Mouse (Mus musculus) cerebral cortex, adult 2 months (tissue): Measurements from ENCODE around the gene Ngf.

ENCODE experiments used
- WGBS: fragments of 180-500 bp; shearing (Covaris S2); methylation state at CpG from one replicate; pipeline ENCODE4 v1.1.7; 2018; 5-methylcytosine and 5-hydroxymethylcytosine counted together

Ngf gene

DNA sequence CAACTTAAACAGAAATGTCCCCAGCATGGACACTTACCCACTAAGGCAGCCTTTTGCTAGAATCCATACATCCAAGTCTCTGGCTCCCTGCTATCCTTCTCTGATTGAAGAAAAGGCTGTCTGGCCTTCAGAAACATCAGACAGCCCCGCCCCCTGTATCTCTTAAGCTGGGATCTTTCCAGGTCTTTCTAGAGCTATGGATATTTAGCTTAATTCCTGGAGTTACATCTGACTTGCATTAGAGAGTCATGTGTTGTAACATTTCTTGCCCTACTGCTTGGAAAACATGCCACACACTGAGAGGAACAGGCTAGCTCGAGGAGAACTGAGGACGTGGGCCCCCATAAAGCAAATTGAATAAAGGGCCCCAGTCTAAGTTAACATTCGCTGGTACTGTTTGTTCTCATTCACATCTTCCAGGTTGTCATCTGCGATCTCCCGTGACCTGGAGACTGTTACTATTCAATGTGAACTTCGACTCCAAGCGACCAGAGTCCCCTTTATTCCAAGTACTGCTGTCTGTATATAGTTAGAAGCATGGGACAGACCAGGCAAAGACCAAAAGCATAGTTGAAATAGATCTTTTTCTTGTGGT is 38.0 kb downstream of the Ngf start:
- WGBS = 92% methylated on average over 8 of the region's 8 CpGs

DNA sequence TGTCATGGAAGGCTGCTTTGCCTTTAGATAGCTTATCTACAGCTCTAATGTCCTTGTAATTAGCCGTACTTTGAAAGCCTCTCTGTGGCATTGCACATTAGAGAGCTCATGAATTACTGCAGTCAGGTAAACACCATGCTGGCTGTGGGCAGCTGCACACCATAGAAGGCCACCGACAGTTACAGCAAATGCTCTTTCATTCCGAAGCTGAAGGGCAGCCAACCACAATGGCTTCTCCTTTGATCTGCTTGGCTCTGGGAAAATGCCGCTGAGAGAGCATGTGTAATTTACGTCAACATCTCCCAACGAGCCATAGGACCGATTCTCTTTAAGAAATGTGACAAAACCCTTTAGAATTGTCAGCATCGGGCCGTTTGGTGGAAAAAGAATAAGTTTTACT is 38.7 kb downstream of the Ngf start:
- 58% methylated on average over 9 of the region's 9 CpGs for WGBS

DNA sequence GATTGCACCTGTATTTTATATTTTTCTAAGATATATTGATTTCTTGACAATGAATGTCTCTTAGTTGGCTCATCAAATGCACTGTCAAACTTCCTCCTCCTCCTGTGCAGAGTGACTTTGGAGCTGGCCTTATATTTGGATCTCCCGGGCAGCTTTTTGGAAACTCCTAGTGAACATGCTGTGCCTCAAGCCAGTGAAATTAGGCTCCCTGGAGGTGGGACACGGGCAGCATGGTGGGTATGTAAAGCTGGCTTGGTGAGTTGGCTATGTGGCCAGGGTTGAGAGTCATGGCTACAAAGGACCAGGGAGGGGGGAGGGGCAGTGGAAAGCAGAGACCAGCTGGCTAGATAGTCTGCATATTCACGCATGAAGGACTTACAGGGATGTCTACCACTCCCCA is 39.9 kb downstream of the Ngf start:
- 76% methylated on average over 3 of the region's 3 CpGs for WGBS

DNA sequence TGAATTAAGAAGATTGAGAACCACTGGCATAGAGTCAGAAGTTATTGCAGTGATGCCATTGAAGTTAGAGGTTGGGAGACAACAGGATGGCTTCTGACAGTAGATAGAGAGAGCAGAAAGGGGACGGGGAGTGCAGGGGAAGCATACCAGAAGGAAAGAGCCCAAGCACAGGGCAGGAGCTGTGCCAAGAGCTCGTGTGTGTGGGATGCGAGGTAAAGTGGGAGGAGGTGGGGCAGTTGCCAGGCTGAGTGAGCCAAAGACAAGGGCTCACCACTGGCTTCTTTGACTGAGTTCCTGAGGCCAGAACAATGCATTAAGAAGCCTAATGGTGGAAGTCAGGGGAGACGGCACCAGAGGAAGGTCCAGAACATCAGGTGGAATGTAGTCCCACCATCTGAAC is 47.2 kb downstream of the Ngf start:
- WGBS = 53% methylated on average over 4 of the region's 4 CpGs

DNA sequence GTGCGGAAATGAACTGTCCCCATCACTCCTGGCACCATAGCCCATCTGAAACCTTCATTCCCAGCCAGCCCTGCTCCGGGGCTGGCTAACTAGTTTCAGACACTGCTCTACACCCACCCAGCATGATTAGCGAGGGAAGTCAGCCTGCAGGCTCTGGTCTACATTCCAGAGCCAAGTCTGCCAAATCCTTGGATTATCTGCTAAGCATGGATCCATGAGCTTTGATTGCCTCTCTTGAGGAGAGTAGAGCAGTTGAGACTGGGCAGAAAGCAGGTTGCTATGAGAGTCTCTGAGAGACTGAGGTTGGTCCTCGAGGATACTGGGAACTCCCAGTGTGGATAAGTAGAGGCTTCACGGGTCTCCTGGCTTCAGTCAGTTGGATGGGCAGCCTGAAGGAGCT is 51.3 kb downstream of the Ngf start:
- 72% methylated on average over 5 of the region's 5 CpGs for WGBS

DNA sequence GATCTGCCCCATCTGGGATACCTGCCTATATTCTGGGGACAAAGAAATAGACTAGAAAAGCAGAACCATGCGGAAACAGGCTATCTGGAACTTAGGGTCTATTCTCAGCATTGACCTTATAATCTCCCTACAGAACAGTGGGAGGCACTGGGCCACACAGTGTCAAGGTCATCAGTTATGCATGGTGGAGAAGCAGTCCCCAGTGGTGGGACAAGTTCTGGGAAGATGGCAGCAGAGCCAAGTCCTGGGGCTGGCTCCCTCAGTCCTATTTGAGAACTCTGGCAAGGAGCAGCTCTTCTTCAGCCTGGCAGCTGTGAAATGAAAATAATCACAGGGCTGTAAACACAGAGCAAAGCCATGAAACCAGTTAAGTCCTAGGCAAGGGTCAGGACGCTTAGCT is 54.0 kb downstream of the Ngf start:
- 91% methylated on average over 2 of the region's 2 CpGs for WGBS

DNA sequence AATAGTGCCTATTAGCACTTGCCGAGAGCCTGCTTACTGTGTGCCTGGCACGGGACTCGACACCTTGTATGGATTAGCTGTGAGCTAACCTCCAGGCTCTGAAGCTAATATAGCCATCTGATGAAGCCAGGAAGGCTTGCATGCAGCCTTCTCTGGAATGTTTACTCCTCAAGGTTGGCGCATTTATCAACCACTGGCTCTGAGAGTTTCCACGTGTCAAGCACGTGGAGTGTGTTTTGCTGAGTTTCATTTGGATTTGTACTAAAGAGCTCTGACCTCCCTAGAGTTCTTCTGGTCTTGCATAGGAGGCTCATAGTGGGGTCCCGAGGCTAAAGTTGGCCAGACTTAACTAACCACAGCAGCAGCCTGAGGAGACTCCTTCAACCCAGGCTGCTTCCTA is 55.2 kb downstream of the Ngf start:
- 91% methylated on average over 7 of the region's 7 CpGs for WGBS

DNA sequence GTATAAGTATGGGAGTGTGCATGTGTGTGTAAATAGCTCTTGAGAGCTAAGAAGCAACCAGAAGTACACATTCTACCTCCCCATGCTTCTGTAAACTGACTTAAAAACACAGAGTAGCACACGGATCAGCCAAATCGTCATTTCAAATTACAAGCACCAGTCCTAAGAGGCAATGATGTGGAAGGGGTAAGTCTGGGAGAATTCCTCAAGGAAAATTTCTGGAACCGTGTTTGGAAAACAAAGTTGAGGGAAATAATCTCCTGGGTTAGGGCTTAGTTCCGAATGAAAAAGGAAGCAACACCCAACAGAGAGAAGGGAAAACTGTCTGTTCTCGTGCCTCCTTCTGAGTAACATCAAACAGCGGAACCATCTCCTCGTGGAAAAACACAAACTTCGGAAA is 56.1 kb downstream of the Ngf start:
- WGBS = 70% methylated on average over 8 of the region's 8 CpGs

DNA sequence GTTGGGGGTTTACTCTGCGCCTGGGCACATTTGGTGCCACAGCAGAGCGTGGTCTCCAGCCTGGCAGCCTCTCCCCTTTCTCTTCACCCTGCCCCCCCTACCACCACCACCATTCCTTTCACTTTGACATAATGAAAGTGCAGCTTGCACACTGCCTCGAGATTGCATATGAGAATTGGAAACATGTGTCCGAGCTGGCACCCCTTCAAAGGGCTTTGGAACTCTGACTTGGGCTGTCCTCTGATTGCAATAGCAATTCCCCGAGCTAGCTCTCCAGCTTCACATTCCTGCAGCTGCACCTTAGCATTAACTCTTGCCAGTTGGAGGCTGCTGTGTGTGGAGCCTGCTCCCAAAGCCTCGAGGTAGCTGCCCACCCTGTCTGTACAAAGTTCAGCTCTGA is 56.8 kb downstream of the Ngf start:
- WGBS = 51% methylated on average over 6 of the region's 6 CpGs

DNA sequence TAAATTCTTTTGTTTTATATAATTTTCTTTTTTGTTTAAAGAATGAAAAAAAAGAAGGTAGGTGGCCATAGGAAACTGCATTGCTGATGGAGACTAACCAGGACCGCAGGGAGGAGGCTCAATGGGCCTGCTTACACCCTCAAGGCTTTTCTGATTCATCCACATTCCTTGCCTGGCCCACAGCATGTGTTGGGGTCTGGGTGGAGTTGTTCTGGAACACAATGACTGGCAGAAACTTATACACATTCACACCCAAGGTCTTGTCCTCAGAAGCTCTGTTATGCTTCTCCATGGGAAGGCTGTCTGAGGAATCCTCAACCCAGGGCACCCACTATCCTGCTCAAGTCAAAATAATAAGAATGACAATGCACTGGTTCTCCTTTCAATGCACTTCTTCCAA is 65.0 kb downstream of the Ngf start:
- WGBS = 92% methylated on average over 1 of the region's 1 CpGs

DNA sequence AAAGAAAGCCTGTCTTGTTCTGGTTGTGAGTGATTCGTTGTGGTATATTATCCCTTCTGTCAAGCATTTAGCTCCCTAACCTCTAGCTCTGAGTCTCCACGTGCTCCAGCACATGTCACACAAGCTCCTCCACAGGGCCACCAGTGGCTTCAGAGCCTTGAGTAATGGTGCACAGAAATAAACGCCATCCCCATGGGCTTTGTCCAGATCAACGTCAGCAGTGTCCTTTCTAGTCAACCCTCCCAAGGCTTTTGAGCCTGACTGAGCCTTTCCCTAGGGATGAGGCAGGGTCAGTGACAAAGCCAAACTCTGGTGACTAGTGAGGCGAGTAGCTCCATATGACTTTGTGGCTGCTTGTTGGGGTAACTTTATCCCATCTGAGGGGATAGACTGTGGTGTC is 73.9 kb downstream of the Ngf start:
- 81% methylated on average over 5 of the region's 5 CpGs for WGBS

DNA sequence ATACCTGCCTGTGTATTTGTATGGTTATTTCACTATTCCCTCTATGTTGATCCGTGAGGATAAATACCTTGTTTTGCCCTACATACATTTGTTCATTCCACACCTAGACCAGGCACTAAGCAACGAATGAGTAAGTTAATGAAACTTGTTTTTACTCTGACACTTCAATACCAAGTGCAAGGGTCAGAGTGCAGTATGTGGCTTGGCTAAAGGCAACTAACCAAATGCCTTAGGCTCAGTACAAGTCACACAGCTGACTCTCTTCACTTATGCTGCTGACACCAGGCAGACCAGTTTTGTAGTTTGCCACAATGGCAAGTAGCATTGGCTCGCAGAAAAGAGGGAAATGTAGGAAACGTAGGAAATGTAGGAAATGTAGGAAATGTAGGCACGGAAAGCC is 77.8 kb downstream of the Ngf start:
- 90% methylated on average over 5 of the region's 5 CpGs for WGBS

DNA sequence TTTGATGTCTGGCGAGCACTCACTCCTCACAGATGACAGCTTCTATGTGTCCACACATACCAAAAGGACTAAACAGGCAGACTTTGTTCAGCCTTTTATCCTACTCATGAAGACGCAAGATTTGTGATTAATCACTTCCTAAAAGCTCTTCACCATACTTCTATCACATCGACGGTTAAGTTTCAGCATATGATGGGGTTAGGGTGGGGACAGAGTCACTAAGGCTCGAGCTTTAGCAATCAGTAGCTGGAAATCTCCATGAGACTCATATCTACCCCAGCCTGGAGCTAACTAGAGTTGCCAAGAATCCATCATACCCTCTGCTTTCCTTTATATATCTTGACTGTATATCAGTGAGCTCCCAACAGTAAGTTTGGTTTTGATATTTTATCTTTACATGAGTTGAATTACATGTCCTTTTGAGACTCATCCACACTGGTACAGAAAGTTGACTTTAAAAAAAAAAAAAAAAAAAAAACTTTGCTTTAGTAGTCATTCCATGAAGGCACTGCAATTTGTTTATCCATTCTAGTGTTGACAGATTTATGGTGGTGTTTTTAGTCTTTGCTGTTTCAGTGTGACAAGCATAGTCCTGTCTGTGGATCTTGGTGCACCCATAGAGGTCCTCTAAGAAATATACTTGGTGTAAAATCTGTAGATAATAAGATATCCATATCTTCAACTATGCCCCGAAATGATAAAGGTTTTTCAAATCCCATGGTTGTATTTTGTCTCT is 84.4 kb downstream of the Ngf start:
- WGBS = 87% methylated on average over 6 of the region's 6 CpGs

DNA sequence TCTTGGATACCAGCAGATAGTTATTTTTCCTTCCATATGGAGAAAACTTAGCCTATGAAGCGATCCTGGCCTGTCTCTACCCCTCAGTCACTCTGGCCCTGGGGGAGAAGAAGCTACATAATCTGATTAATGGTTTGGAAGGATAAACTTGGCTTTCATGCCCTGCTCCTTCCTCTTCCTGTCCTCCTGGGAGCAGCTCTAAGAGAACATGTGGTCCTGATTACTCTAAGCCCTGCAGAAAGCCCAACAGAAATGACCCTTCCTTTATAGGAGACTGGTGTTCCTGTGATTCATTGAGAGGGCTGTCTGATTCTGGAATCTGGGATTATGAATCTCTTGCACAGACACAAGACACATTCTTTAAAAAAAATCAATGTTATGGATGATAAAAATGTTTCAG is 86.4 kb downstream of the Ngf start:
- 91% methylated on average over 1 of the region's 1 CpGs for WGBS
